Mouse (Mus musculus) hindbrain, embryonic 14.5 days (tissue): ENCODE results near the gene Dlgap5. TPM values are rescaled to one million over a fixed set of nuclear protein-coding genes. Genes with fewer than 3 reads are reported as not detected.

Experiments used
- ATAC-seq: fragments of 200-750 bp; cut with Nextera tagmentation; 2 replicates; pipeline ENCODE4 v1.8.0; 2017; ENCODE audit warnings: moderate number of reproducible peaks, mild to moderate bottlenecking, moderate TSS enrichment, moderate library complexity; ENCODE audit not compliant: low FRiP score
- DNase-seq: peaks from one replicate; pipeline ENCODE4 v3.0.0-alpha.2; 2015; ENCODE audit warnings: low spot score
- H3K27ac ChIP-seq: fragments of 300-500 bp; sonication (generic); 2 replicates; pipeline ENCODE4 v1.5.1; 2014; ENCODE audit warnings: mild to moderate bottlenecking, moderate library complexity
- H3K27me3 ChIP-seq: fragments of 300-500 bp; sonication (generic); 2 replicates; pipeline ENCODE4 v1.6.1; 2014; ENCODE audit warnings: mild to moderate bottlenecking, low read length, mixed read lengths; ENCODE audit not compliant: control insufficient read depth, insufficient read depth
- H3K36me3 ChIP-seq: fragments of 300-500 bp; sonication (generic); replicated peaks from 2 replicates; pipeline ENCODE4 v1.6.1; 2014; ENCODE audit not compliant: control insufficient read depth, insufficient read depth
- H3K4me1 ChIP-seq: fragments of 300-500 bp; sonication (generic); replicated peaks from 2 replicates; pipeline ENCODE4 v1.6.1; 2014; ENCODE audit warnings: antibody characterized with exemption, low read length, mixed read lengths; ENCODE audit not compliant: control insufficient read depth, insufficient read depth
- H3K4me2 ChIP-seq: fragments of 300-500 bp; sonication (generic); replicated peaks from 2 replicates; pipeline ENCODE4 v1.6.1; 2014; ENCODE audit warnings: mild to moderate bottlenecking, moderate library complexity
- H3K4me3 ChIP-seq: fragments of 300-500 bp; sonication (generic); replicated peaks from 2 replicates; pipeline ENCODE4 v1.5.1; 2014; ENCODE audit warnings: mild to moderate bottlenecking, low read length
- H3K9ac ChIP-seq: fragments of 300-500 bp; sonication (generic); 2 replicates; pipeline ENCODE4 v1.6.1; 2014
- H3K9me3 ChIP-seq: fragments of 300-500 bp; sonication (generic); 2 replicates; pipeline ENCODE4 v1.6.1; 2016; ENCODE audit warnings: low read length; ENCODE audit not compliant: control insufficient read depth
- WGBS: fragments of 180-500 bp; shearing (Covaris S2); extraction: QIAGEN DNeasy Blood & Tissue Kit; methylation state at CpG from one replicate; pipeline ENCODE4 v1.1.7; 2014; 5-methylcytosine and 5-hydroxymethylcytosine counted together
- polyA plus RNA-seq: library from polyadenylated mRNA; unstranded; fragments of >200 nt; fragmentation: Nextera tagmentation; extraction: Ambion mirVana; gene quantifications from 2 replicates; pipeline ENCODE4 v1.2.1, GENCODE M21; 2014

The Dlgap5 gene
- polyA plus RNA-seq, 1 experiment from 2014 or later, result 6.3 TPM

DNA sequence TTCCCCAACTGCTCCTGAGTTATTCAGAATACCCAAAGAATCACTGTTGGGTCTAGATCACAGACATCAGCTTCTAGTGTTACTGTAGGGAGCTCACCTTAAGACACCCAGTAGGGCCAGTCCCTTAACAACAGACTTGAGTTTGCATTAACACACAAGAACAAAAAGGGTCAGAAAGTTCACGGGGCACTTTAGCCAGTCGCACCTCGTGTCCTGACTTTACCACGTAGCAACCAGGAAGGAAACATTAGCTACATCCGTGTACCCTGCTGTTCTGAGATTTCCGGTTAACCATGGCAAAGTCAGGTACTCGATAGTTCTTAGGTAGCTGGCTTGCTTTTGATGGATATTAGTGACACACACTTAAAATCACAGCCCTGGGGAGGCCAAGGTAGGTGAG is 34.3 kb downstream of the Dlgap5 start:
- Histone ChIP-seq H3K36me3 (no peaks in the 10 kb centered on the region), H3K9ac (no peak overlapping the region), H3K4me2 (no peak overlapping the region), H3K27me3 (no peaks in the 10 kb centered on the region), H3K4me3 (no peak overlapping the region), H3K9me3 (no peaks in the 10 kb centered on the region), H3K4me1 (no peaks in the 10 kb centered on the region), H3K27ac (no peak overlapping the region)
- ATAC-seq (no peak), DNase-seq (no peak)
- 87% methylated on average over 7 of the region's 7 CpGs for WGBS

DNA sequence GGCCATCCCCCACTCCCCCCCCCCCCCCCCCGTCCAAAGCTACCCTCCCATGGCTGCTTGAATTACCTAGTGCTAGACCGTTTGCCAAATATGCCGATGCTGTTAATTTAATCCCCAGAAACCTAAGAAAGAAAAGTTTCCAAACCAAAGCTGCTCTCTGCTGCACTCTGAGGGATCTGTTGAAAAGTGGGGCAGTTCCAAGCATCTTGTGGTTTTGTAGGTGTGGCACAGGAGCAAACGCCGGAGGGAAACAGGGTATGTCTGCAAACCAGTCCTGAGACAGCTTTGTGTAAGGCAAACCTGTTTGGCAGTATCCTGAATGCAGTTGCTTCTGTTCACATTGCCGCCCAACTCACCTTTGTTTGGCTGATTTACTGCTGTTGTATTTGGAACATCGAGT is 39.9 kb downstream of the Dlgap5 start:
- WGBS, result 87% methylated on average over 7 of the region's 7 CpGs
- DNase-seq (no peak), ATAC-seq (no peak)
- no peaks in the 10 kb centered on the region for H3K36me3 ChIP-seq
- H3K27ac ChIP-seq, result no peak overlapping the region
- peaks cover 8% of the 10 kb centered on the region for H3K4me1 ChIP-seq
- peaks cover 14% of the 10 kb centered on the region for H3K27me3 ChIP-seq
- H3K9ac ChIP-seq, result no peak overlapping the region
- no peaks in the 10 kb centered on the region for H3K9me3 ChIP-seq
- H3K4me2 ChIP-seq, result no peak overlapping the region
- H3K4me3 ChIP-seq, result no peak overlapping the region

DNA sequence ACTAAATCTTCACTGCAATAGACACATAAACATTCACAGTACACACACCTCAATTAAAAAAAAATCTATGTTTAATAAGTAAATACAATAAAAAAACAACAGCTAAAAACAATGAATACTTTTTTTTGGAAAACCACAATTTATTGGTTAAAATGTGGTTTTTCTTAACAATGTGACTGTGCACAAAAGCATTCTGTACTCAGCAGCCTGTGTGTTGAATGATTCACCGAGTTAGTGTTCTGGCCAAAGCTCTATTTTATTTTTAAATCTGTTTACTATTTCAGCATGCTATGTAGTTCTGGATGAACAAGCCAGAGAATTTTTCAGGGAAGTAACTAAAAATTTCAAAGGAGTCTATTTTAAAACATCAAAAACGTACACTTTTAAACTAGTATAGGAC is 41.7 kb downstream of the Dlgap5 start:
- no peak for DNase-seq
- WGBS, result 85% methylated on average over 2 of the region's 2 CpGs
- H3K9ac ChIP-seq, result no peak overlapping the region
- no peak for ATAC-seq
- H3K27me3 ChIP-seq, result peaks cover 23% of the 10 kb centered on the region
- H3K36me3 ChIP-seq, result no peaks in the 10 kb centered on the region
- no peak overlapping the region for H3K4me3 ChIP-seq
- peaks cover 8% of the 10 kb centered on the region for H3K4me1 ChIP-seq
- H3K27ac ChIP-seq, result no peak overlapping the region
- H3K4me2 ChIP-seq, result no peak overlapping the region
- no peaks in the 10 kb centered on the region for H3K9me3 ChIP-seq

DNA sequence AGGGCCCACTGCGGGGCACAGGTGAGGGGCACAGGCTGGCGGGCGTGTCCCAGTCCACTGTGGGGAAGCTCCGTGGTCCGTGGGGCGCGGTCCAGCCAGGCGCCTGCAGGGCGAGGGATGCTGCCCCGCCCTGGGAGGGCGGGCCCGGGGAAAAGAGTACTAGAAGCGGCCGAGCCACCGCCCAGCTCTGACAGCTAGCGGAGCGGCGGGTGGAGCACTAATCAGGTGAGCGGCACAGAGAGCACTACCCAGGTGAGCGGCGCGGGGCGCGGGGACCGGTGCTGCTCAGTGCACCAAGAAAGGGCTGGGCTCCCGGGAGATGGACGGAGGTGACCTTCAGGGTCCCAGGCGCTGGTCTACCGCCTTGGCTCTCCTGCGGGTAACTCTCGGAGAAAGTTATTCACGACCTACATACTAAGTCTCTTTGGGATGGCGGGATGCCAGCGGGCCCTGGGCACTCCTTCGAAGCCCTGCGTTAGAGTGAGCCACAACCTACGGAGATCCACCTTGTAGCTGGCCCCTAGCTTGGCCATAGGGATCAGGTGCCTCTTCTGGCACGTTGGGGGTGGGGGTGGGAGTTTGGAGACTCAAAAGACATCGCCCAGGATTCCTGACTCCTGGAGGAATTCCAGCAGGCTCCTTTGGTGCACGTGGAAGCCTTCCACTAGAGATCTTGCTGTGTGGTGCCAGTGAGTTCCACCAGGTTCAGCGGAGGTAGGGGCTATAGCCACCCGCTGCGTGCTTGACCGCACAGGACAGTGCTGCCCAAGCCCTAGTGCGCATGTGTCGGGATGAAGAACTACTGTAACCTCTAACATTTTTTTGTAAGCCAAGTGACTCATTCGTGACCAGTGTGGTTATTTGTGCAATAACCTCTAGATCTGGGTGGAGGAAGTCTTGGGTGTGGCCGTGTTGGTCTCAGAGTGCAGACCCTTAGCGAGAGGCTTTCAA is 44.2 kb downstream of the Dlgap5 start:
- ATAC-seq (peak; percentile 46; the same call in 1 of the 2 replicates), DNase-seq (no peak)
- H3K27ac ChIP-seq, result no peak overlapping the region
- WGBS, result 16% methylated on average over 49 of the region's 49 CpGs
- peak overlapping the region; percentile 48 for H3K4me2 ChIP-seq
- peaks cover 8% of the 10 kb centered on the region for H3K4me1 ChIP-seq
- H3K27me3 ChIP-seq, result peaks cover 23% of the 10 kb centered on the region
- 0 out of 2 replicates have a peak overlapping the region, but pooled peaks have one; percentile 2 for H3K9ac ChIP-seq
- peak overlapping the region; percentile 23 for H3K4me3 ChIP-seq
- no peaks in the 10 kb centered on the region for H3K36me3 ChIP-seq
- no peaks in the 10 kb centered on the region for H3K9me3 ChIP-seq

DNA sequence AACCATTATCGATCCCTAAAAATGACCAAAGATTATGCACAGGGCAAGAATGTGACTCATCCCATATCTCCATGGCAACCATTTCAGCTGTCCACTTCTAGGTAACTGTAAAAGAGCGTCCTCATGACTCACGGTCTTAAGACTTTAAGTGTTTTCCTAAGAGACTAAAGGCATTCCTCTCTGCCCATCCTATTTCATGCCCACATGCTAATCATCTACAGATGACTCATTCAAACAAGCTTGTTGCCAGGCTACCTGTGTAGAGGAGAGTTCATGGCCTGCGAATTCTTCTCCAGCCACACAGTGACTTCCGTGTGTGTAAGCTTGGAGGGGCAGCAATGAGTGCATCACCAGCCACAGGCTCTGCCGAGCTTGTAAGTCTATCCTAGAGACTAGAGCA is 46.5 kb downstream of the Dlgap5 start:
- peaks cover 8% of the 10 kb centered on the region for H3K4me1 ChIP-seq
- peaks cover 23% of the 10 kb centered on the region for H3K27me3 ChIP-seq
- no peaks in the 10 kb centered on the region for H3K36me3 ChIP-seq
- H3K4me3 ChIP-seq, result no peak overlapping the region
- WGBS, result 72% methylated on average over 6 of the region's 6 CpGs
- DNase-seq (no peak), ATAC-seq (no peak)
- no peak overlapping the region for H3K9ac ChIP-seq
- no peak overlapping the region for H3K4me2 ChIP-seq
- H3K9me3 ChIP-seq, result no peaks in the 10 kb centered on the region
- no peak overlapping the region for H3K27ac ChIP-seq

DNA sequence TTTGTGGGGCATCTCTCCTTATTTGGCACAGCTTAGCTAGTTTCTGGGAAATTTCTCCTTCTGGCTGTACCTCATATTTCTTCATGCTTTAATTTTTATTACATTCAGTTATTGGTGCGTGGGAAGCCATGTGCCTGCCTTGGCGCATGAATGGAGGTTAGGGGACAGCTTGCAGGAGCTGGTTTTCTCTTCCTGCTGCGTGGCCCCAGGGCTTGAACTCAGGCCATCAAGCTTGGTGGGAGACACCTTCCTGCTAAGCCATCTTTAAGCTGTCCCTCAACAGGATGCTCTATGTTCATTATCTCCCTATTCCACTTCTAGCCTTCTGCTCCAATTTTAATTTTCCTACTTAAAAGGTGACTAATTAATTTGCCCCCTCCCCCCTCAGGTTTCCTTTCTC is 47.4 kb downstream of the Dlgap5 start:
- Histone ChIP-seq H3K9ac (no peak overlapping the region), H3K27ac (no peak overlapping the region), H3K4me1 (peaks cover 8% of the 10 kb centered on the region), H3K27me3 (peaks cover 23% of the 10 kb centered on the region), H3K36me3 (no peaks in the 10 kb centered on the region), H3K9me3 (no peaks in the 10 kb centered on the region), H3K4me2 (no peak overlapping the region), H3K4me3 (no peak overlapping the region)
- no peak for ATAC-seq
- DNase-seq, result no peak
- WGBS, result 86% methylated on average over 3 of the region's 3 CpGs

DNA sequence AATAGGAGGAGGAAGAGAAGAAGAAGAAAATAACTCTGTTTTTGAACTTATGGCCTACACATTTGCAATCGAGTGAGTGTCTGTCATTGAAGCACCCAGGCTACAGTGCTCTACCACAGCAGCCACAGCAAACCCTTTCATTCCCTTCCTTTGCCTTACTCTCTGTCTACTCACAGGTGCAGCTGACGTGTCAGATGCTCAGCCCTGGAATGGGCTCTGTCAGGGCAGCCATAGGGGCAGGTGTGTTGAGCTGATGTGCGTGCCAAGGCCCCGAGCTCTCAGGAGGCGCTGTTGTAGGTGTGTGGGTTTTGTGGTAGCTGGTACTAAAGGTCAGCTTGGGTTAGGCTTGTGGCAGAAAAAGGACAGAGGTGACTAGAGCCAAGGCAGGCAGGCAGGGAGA is 48.5 kb downstream of the Dlgap5 start:
- DNase-seq, result no peak
- H3K4me2 ChIP-seq, result no peak overlapping the region
- ATAC-seq, result no peak

DNA sequence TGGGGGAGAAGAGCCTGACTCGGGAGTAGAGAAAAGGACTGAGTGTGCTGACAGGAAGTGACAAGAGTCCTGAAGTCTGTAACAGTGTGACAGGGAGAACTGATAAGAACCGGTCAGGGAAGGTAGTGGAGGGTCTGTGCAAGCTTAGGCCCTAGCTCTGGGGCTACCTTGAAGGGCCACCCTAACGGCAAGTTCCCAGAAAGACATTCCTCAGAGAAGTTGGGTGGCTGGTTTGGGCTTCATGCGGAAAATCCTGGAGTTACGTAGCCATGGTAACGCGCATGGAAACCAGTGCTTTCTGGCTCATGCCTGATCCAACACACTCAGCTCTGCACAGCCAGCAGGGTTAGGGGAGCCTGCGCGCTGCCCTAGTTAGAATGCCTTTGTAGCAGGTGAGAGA is 50.7 kb downstream of the Dlgap5 start, which contains the start of gene Lgals3:
Gene Lgals3 (plus strand): TSS at position 291 of the 400 bp plus-strand sequence.
- ATAC-seq, result peak; percentile 87
- Histone ChIP-seq H3K4me2 (peak within 1 kb of the TSS; percentile 33), H3K27me3 (0 out of 2 replicates have a peak, but pooled peaks cover under 1% of the 10 kb centered on the region), H3K9ac (no peak within 1 kb of the TSS; the same call in 1 of the 2 replicates), H3K36me3 (no peaks in the 10 kb centered on the region), H3K27ac (peak within 1 kb of the TSS; percentile 44), H3K4me1 (0 out of 2 replicates have a peak, but pooled peaks cover 3% of the 10 kb centered on the region), H3K9me3 (no peaks in the 10 kb centered on the region), H3K4me3 (no peak within 1 kb of the TSS)
- 34% methylated on average over 9 of the region's 9 CpGs for WGBS
- DNase-seq, result peak; percentile 79

More for the DNA sequence above, 48.5 kb downstream of the Dlgap5 start:
- no peaks in the 10 kb centered on the region for H3K36me3 ChIP-seq
- peaks cover 23% of the 10 kb centered on the region for H3K27me3 ChIP-seq
- H3K4me1 ChIP-seq, result peaks cover 10% of the 10 kb centered on the region
- 91% methylated on average over 5 of the region's 5 CpGs for WGBS
- no peaks in the 10 kb centered on the region for H3K9me3 ChIP-seq
- H3K27ac ChIP-seq, result no peak overlapping the region
- no peak overlapping the region for H3K9ac ChIP-seq
- no peak overlapping the region for H3K4me3 ChIP-seq

DNA sequence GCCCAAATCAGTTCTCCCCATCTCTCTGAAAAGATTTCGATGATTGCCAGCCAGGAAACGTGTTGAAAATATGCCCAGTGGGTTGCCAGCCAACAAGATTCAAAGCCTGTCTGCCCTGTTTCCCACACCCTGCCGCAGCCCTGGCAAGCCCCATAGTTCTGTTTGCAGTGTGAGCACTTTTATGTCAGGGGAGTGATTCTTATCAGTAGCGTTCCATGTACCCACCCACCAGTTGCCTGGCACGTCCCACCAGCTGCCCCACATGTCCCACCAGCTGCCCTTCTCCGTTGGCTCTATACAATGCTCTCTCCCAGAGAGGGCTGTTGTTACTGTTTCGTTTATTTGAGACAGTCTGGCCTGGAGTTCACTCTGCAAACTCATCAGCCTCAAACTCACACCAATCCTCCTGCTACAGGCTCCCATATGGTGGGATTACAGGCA is 51.3 kb downstream of the Dlgap5 start:
- ATAC-seq, result peak; percentile 65
- Histone ChIP-seq H3K4me2 (no peak overlapping the region), H3K36me3 (no peaks in the 10 kb centered on the region), H3K27me3 (no peaks in the 10 kb centered on the region), H3K9ac (no peak overlapping the region), H3K27ac (peak overlapping the region; percentile 44; the same call in 1 of the 2 replicates), H3K4me1 (0 out of 2 replicates have a peak, but pooled peaks cover 3% of the 10 kb centered on the region), H3K9me3 (no peaks in the 10 kb centered on the region), H3K4me3 (no peak overlapping the region)
- peak; percentile 56 for DNase-seq
- WGBS, result 45% methylated on average over 7 of the region's 7 CpGs
